ENCODE assay signal across 9 mouse cellular contexts in genomic region chr2:154173313-154173712, GRCm38 (mm10). TPM values are rescaled to one million over a fixed set of nuclear protein-coding genes. Genes with fewer than 3 reads are reported as not detected.
DNase-seq lines count a peak whose midpoint lies in the region; ATAC-seq and TF ChIP-seq lines count a peak whose summit lies in the region.
"Had no signal": no experiment of that assay in that cellular context is flagged by ENCODE, and none has a peak within 500 bp of the region (broad histone marks: within the 10 kb centered on the region; RNA-seq: fewer than 3 reads in every experiment).

No protein-coding gene starts in this region.

- no peak for TF ChIP-seq CTCF in thymus, adult 2 months (IDR thresholded peaks at IDR 0.05; ENCODE audit: borderline replicate concordance, control insufficient read depth, extremely low read depth, insufficient read depth, low read length, poor library complexity)
- peak; percentile 51 for TF ChIP-seq CTCF in lung, adult 2 months (IDR thresholded peaks at IDR 0.05; ENCODE audit: insufficient read depth, low read length)

- WGBS in heart, embryonic 10.5 days = 44% methylated on average over 1 of the region's 1 CpGs
- 26% methylated on average over 1 of the region's 1 CpGs for WGBS in thymus, adult 2 months
- WGBS in embryonic facial prominence, embryonic 14.5 days = 56% methylated on average over 1 of the region's 1 CpGs
- WGBS in lung, adult 2 months = 21% methylated on average over 1 of the region's 1 CpGs

- peak; percentile 41 to 64 for DNase-seq in heart, postnatal 10 days
- no peak for DNase-seq in heart, embryonic 10.5 days (ENCODE audit: low spot score)
- DNase-seq in thymus, adult 2 months = peak; percentile 9
- DNase-seq in thymus, adult 18-20 months = no peak
- DNase-seq in embryonic facial prominence, embryonic 14.5 days (ENCODE audit: low spot score) = peak; percentile 56
- DNase-seq in lung, adult 2 months = peak; percentile 42
- DNase-seq in urinary bladder, adult 18-20 months (ENCODE audit: low spot score in 2 of 2) = no peak

- H3K9ac ChIP-seq in embryonic facial prominence, embryonic 14.5 days (ENCODE audit: low read depth, low read length) = no peak overlapping the region

- ATAC-seq in embryonic facial prominence, embryonic 14.5 days (ENCODE audit: low read depth) = no peak
- no peak for ATAC-seq in monocyte, adult 5-6 weeks (replicated peaks; ENCODE audit: insufficient number of reproducible peaks, low FRiP score, low TSS enrichment, poor library complexity, severe bottlenecking)

- H3K36me3 ChIP-seq in heart, embryonic 10.5 days = no peaks in the 10 kb centered on the region
- H3K36me3 ChIP-seq in thymus, adult 2 months (ENCODE audit: control insufficient read depth, insufficient read depth, low read length) = no peaks in the 10 kb centered on the region
- H3K36me3 ChIP-seq in embryonic facial prominence, embryonic 14.5 days (ENCODE audit: control insufficient read depth, insufficient read depth, low read length) = no peaks in the 10 kb centered on the region

- H3K27ac ChIP-seq in heart, embryonic 10.5 days = no peak overlapping the region
- no peak overlapping the region for H3K27ac ChIP-seq in thymus, adult 2 months (ENCODE audit: control insufficient read depth, insufficient read depth, low read length)
- no peak overlapping the region for H3K27ac ChIP-seq in embryonic facial prominence, embryonic 14.5 days (replicated peaks; ENCODE audit: low read depth, low read length)

- TF ChIP-seq POLR2A in thymus, adult 2 months (IDR thresholded peaks at IDR 0.05; ENCODE audit: control insufficient read depth, extremely low read depth, insufficient read depth, low read length, poor library complexity) = no peak
- TF ChIP-seq POLR2A in lung, adult 2 months (IDR thresholded peaks at IDR 0.05; ENCODE audit: borderline replicate concordance, extremely low read depth, low read depth, low read length) = no peak

- no peaks in the 10 kb centered on the region for H3K4me1 ChIP-seq in heart, embryonic 10.5 days
- H3K4me1 ChIP-seq in thymus, adult 2 months (replicated peaks; ENCODE audit: control insufficient read depth, insufficient read depth, low read length) = no peaks in the 10 kb centered on the region
- H3K4me1 ChIP-seq in embryonic facial prominence, embryonic 14.5 days (ENCODE audit: control insufficient read depth, insufficient read depth, low read length) = no peaks in the 10 kb centered on the region
- no peaks in the 10 kb centered on the region; the same call in 1 of the 2 replicates for H3K4me1 ChIP-seq in lung, adult 2 months (ENCODE audit: control insufficient read depth, insufficient read depth, low read length)

- intact Hi-C loops in heart, postnatal 10 days (cut with DNase I) = loop anchor here (1.0 to 5.0 kb wide), 2 partner anchors 34 to 124 kb away; no protein-coding TSS in a partner anchor

- H3K4me2 ChIP-seq in embryonic facial prominence, embryonic 14.5 days (ENCODE audit: low read depth, low read length) = no peak overlapping the region

- H3K27me3 ChIP-seq in heart, embryonic 10.5 days (ENCODE audit: insufficient read depth, poor library complexity, severe bottlenecking) = peaks cover 13% of the 10 kb centered on the region
- no peaks in the 10 kb centered on the region for H3K27me3 ChIP-seq in thymus, adult 2 months (ENCODE audit: control insufficient read depth, insufficient read depth, low read length)
- H3K27me3 ChIP-seq in embryonic facial prominence, embryonic 14.5 days (replicated peaks; ENCODE audit: control insufficient read depth, insufficient read depth, low read length) = no peaks in the 10 kb centered on the region

- H3K4me3 ChIP-seq in heart, embryonic 10.5 days = no peak overlapping the region
- H3K4me3 ChIP-seq in thymus, adult 2 months (ENCODE audit: control insufficient read depth, insufficient read depth, low read length) = no peak overlapping the region
- H3K4me3 ChIP-seq in embryonic facial prominence, embryonic 14.5 days (ENCODE audit: low read depth, low read length) = no peak overlapping the region
- no peak overlapping the region for H3K4me3 ChIP-seq in lung, adult 2 months (replicated peaks; ENCODE audit: extremely low read depth, low read depth, low read length)

- no peaks in the 10 kb centered on the region for H3K9me3 ChIP-seq in heart, embryonic 10.5 days
- no peaks in the 10 kb centered on the region for H3K9me3 ChIP-seq in embryonic facial prominence, embryonic 14.5 days (ENCODE audit: control insufficient read depth, low read length)

RNA-seq across cellular contexts. Expression of gene Bpifa5, which starts 10.9 kb away (rescaled TPM):
- not detected for total RNA-seq in heart, postnatal 10 days (2021)
- polyA plus RNA-seq in heart, embryonic 10.5 days (2016; fragmentation: Nextera tagmentation; extraction: Ambion mirVana) = not detected in 2 replicates
- 1.3 and 1.6 TPM in 2 replicates for polyA plus RNA-seq in thymus, adult 2 months (2012; rRNA removed)
- not detected in 2 replicates for polyA plus RNA-seq in embryonic facial prominence, embryonic 14.5 days (2014; fragmentation: Nextera tagmentation; extraction: Ambion mirVana)
- polyA plus RNA-seq in lung, adult 2 months (2012; rRNA removed) = 4.3 TPM in 1 of 2 replicates, not detected in the other
- total RNA-seq in monocyte, adult 5-6 weeks (2017) = not detected in 3 replicates
- polyA plus RNA-seq: heart, embryonic 16.5 days had no signal

RNA-seq across cellular contexts. Expression of gene Bpifb1, which starts 17.3 kb away (rescaled TPM):
- under 1 TPM; 0.15 to 0.24 TPM for total RNA-seq in heart, postnatal 10 days (2021)
- polyA plus RNA-seq in heart, embryonic 10.5 days (2016; fragmentation: Nextera tagmentation; extraction: Ambion mirVana) = 0.39 TPM in 1 of 2 replicates, not detected in the other
- 1.4 and 1.5 TPM in 2 replicates for polyA plus RNA-seq in thymus, adult 2 months (2012; rRNA removed)
- 0.14 TPM in 1 of 2 replicates, not detected in the other for polyA plus RNA-seq in embryonic facial prominence, embryonic 14.5 days (2014; fragmentation: Nextera tagmentation; extraction: Ambion mirVana)
- polyA plus RNA-seq in lung, adult 2 months (2012; rRNA removed) = 103 and 136 TPM in 2 replicates
- not detected in 3 replicates for total RNA-seq in monocyte, adult 5-6 weeks (2017)

RNA-seq across cellular contexts. Expression of gene Bpifa1, which starts 30.6 kb away (rescaled TPM):
- under 1 TPM in 1 of 2 experiments, not detected in 1; 0.24 TPM for total RNA-seq in heart, postnatal 10 days (2021)
- not detected in 2 replicates for polyA plus RNA-seq in heart, embryonic 10.5 days (2016; fragmentation: Nextera tagmentation; extraction: Ambion mirVana)
- polyA plus RNA-seq in thymus, adult 2 months (2012; rRNA removed) = 23.3 and 33.0 TPM in 2 replicates
- polyA plus RNA-seq in embryonic facial prominence, embryonic 14.5 days (2014; fragmentation: Nextera tagmentation; extraction: Ambion mirVana) = 92.3 and 176 TPM in 2 replicates
- polyA plus RNA-seq in lung, adult 2 months (2012; rRNA removed) = 295 and 710 TPM in 2 replicates
- total RNA-seq in monocyte, adult 5-6 weeks (2017) = not detected in 3 replicates

RNA-seq across cellular contexts. Expression of gene Bpifa3, which starts 43.2 kb away (rescaled TPM):
- not detected for total RNA-seq in heart, postnatal 10 days (2021)
- not detected in 2 replicates for polyA plus RNA-seq in heart, embryonic 10.5 days (2016; fragmentation: Nextera tagmentation; extraction: Ambion mirVana)
- 0.23 TPM in 1 of 2 replicates, not detected in the other for polyA plus RNA-seq in thymus, adult 2 months (2012; rRNA removed)
- polyA plus RNA-seq in embryonic facial prominence, embryonic 14.5 days (2014; fragmentation: Nextera tagmentation; extraction: Ambion mirVana) = not detected in 2 replicates
- polyA plus RNA-seq in lung, adult 2 months (2012; rRNA removed) = not detected in 2 replicates
- total RNA-seq in monocyte, adult 5-6 weeks (2017) = 1.8 TPM in 1 of 3 replicates, not detected in the others
- polyA plus RNA-seq: heart, embryonic 16.5 days had no signal

RNA-seq across cellular contexts. Expression of gene Bpifb5, which starts 50.2 kb away (rescaled TPM):
- not detected for total RNA-seq in heart, postnatal 10 days (2021)
- 0.48 and 0.51 TPM in 2 replicates for polyA plus RNA-seq in heart, embryonic 10.5 days (2016; fragmentation: Nextera tagmentation; extraction: Ambion mirVana)
- polyA plus RNA-seq in thymus, adult 2 months (2012; rRNA removed) = 0.40 and 0.65 TPM in 2 replicates
- polyA plus RNA-seq in embryonic facial prominence, embryonic 14.5 days (2014; fragmentation: Nextera tagmentation; extraction: Ambion mirVana) = 0.89 and 1.9 TPM in 2 replicates
- polyA plus RNA-seq in lung, adult 2 months (2012; rRNA removed) = 7.2 and 9.0 TPM in 2 replicates
- not detected in 3 replicates for total RNA-seq in monocyte, adult 5-6 weeks (2017)

Comparison
In these comparisons a context has a peak if more than half of its experiments do, and no peak if none do; other contexts are left out.
1. DNase-seq: peak in heart, postnatal 10 days (2 of 2), thymus, adult 2 months (single experiment), embryonic facial prominence, embryonic 14.5 days (single experiment) and lung, adult 2 months (single experiment); none in heart, embryonic 10.5 days (single experiment), thymus, adult 18-20 months (0 of 2) and urinary bladder, adult 18-20 months (0 of 2).
2. RNA of gene Bpifb1, which starts 17.3 kb away (polyA plus RNA-seq): 103 to 136 TPM in lung, adult 2 months; 1.4 to 1.5 TPM in thymus, adult 2 months, 0.39 TPM in heart, embryonic 10.5 days and 0.14 TPM in embryonic facial prominence, embryonic 14.5 days; every median in the first group is over 10 times any median in the second.
3. RNA of gene Bpifa1, which starts 30.6 kb away (polyA plus RNA-seq): 295 to 710 TPM in lung, adult 2 months, 92.3 to 176 TPM in embryonic facial prominence, embryonic 14.5 days and 23.3 to 33.0 TPM in thymus, adult 2 months; not detected in heart, embryonic 10.5 days; every median in the first group is over 10 times any median in the second.